Mouse (Mus musculus): ENCODE results near the gene Ncoa7. TPM values are rescaled to one million over a fixed set of nuclear protein-coding genes. Genes with fewer than 3 reads are reported as not detected.

The Ncoa7 gene
- polyA plus RNA-seq, 1 experiment from 2014 or later = 8.3 TPM

GRCm38 (mm10) chr10:30718703-30719340 lies 84.3 kb downstream of the Ncoa7 start:
- ATAC-seq (ENCODE audit: insufficient number of reproducible peaks, insufficient read depth, low FRiP score, low read depth) = no peak

GRCm38 (mm10) chr10:30716171-30716570 lies 87.0 kb downstream of the Ncoa7 start:
- Histone ChIP-seq H3K27me3 (ENCODE audit: control insufficient read depth, insufficient read depth, low read length) (no peaks in the 10 kb centered on the region), H3K9ac (ENCODE audit: low read length) (no peak overlapping the region), H3K4me1 (ENCODE audit: control insufficient read depth in 2 of 2, insufficient read depth in 2 of 2, low read length in 2 of 2) (peaks cover 0 to 4% of the 10 kb centered on the region in 2 experiments; a peak in 1 of 4 replicates), H3K27ac (replicated peaks in 1 of 2; ENCODE audit: control insufficient read depth in 1 of 2, insufficient read depth in 1 of 2, low read depth in 2 of 2, low read length in 2 of 2) (no peak overlapping the region), H3K4me3 (ENCODE audit: control insufficient read depth in 1 of 2, insufficient read depth in 1 of 2, low read depth in 1 of 2, low read length in 2 of 2) (no peak overlapping the region), H3K9me3 (ENCODE audit: control insufficient read depth, low read length) (no peaks in the 10 kb centered on the region), H3K36me3 (ENCODE audit: control insufficient read depth, insufficient read depth, low read length) (peaks cover 7% of the 10 kb centered on the region), H3K4me2 (ENCODE audit: low read length) (no peak overlapping the region)
- no peak for ATAC-seq (ENCODE audit: insufficient number of reproducible peaks, insufficient read depth, low FRiP score, low read depth)

More at GRCm38 (mm10) chr10:30718703-30719340, 84.3 kb downstream of the Ncoa7 start:
- WGBS = 21% methylated on average over 4 of the region's 4 CpGs
- H3K9ac ChIP-seq (ENCODE audit: low read length) = no peak overlapping the region
- no peak overlapping the region for H3K4me2 ChIP-seq (ENCODE audit: low read length)
- H3K27ac ChIP-seq (replicated peaks in 1 of 2; ENCODE audit: control insufficient read depth in 1 of 2, insufficient read depth in 1 of 2, low read depth in 2 of 2, low read length in 2 of 2) = no peak overlapping the region
- H3K36me3 ChIP-seq (ENCODE audit: control insufficient read depth, insufficient read depth, low read length) = peaks cover 15% of the 10 kb centered on the region
- no peaks in the 10 kb centered on the region for H3K27me3 ChIP-seq (ENCODE audit: control insufficient read depth, insufficient read depth, low read length)
- H3K9me3 ChIP-seq (ENCODE audit: control insufficient read depth, low read length) = no peaks in the 10 kb centered on the region
- peaks cover 0 to 4% of the 10 kb centered on the region in 2 experiments; a peak in 1 of 4 replicates for H3K4me1 ChIP-seq (ENCODE audit: control insufficient read depth in 2 of 2, insufficient read depth in 2 of 2, low read length in 2 of 2)
- no peak overlapping the region for H3K4me3 ChIP-seq (ENCODE audit: control insufficient read depth in 1 of 2, insufficient read depth in 1 of 2, low read depth in 1 of 2, low read length in 2 of 2)

- Histone ChIP-seq H3K27me3 (ENCODE audit: control insufficient read depth, insufficient read depth, low read length) (no peaks in the 10 kb centered on the region), H3K27ac (replicated peaks in 1 of 2; ENCODE audit: control insufficient read depth in 1 of 2, insufficient read depth in 1 of 2, low read depth in 2 of 2, low read length in 2 of 2) (no peak overlapping the region), H3K9ac (ENCODE audit: low read length) (no peak overlapping the region), H3K36me3 (ENCODE audit: control insufficient read depth, insufficient read depth, low read length) (no peaks in the 10 kb centered on the region), H3K4me3 (ENCODE audit: control insufficient read depth in 1 of 2, insufficient read depth in 1 of 2, low read depth in 1 of 2, low read length in 2 of 2) (no peak overlapping the region), H3K4me2 (ENCODE audit: low read length) (no peak overlapping the region), H3K4me1 (ENCODE audit: control insufficient read depth in 2 of 2, insufficient read depth in 2 of 2, low read length in 2 of 2) (no peaks in the 10 kb centered on the region), H3K9me3 (ENCODE audit: control insufficient read depth, low read length) (no peaks in the 10 kb centered on the region)
- 85% methylated on average over 1 of the region's 1 CpGs for WGBS
- no peak for ATAC-seq (ENCODE audit: insufficient number of reproducible peaks, insufficient read depth, low FRiP score, low read depth)
These were observed 90.6 kb downstream of the Ncoa7 start for GRCm38 (mm10) chr10:30712540-30712939.

GRCm38 (mm10) chr10:30709846-30710403 lies 93.2 kb downstream of the Ncoa7 start:
- no peaks in the 10 kb centered on the region for H3K4me1 ChIP-seq (ENCODE audit: control insufficient read depth in 2 of 2, insufficient read depth in 2 of 2, low read length in 2 of 2)
- H3K9ac ChIP-seq (ENCODE audit: low read length) = no peak overlapping the region
- no peaks in the 10 kb centered on the region for H3K36me3 ChIP-seq (ENCODE audit: control insufficient read depth, insufficient read depth, low read length)
- no peaks in the 10 kb centered on the region for H3K9me3 ChIP-seq (ENCODE audit: control insufficient read depth, low read length)
- H3K4me2 ChIP-seq (ENCODE audit: low read length) = no peak overlapping the region
- no peak for ATAC-seq (ENCODE audit: insufficient number of reproducible peaks, insufficient read depth, low FRiP score, low read depth)
- no peaks in the 10 kb centered on the region for H3K27me3 ChIP-seq (ENCODE audit: control insufficient read depth, insufficient read depth, low read length)
- H3K27ac ChIP-seq (replicated peaks in 1 of 2; ENCODE audit: control insufficient read depth in 1 of 2, insufficient read depth in 1 of 2, low read depth in 2 of 2, low read length in 2 of 2) = no peak overlapping the region
- no peak overlapping the region for H3K4me3 ChIP-seq (ENCODE audit: control insufficient read depth in 1 of 2, insufficient read depth in 1 of 2, low read depth in 1 of 2, low read length in 2 of 2)
- WGBS = 77% methylated on average over 7 of the region's 7 CpGs

- Histone ChIP-seq H3K36me3 (ENCODE audit: control insufficient read depth, insufficient read depth, low read length) (0 out of 2 replicates have a peak, but pooled peaks cover 3% of the 10 kb centered on the region), H3K9ac (ENCODE audit: low read length) (no peak overlapping the region), H3K9me3 (ENCODE audit: control insufficient read depth, low read length) (no peaks in the 10 kb centered on the region), H3K4me1 (ENCODE audit: control insufficient read depth in 2 of 2, insufficient read depth in 2 of 2, low read length in 2 of 2) (no peaks in the 10 kb centered on the region), H3K4me3 (ENCODE audit: control insufficient read depth in 1 of 2, insufficient read depth in 1 of 2, low read depth in 1 of 2, low read length in 2 of 2) (no peak overlapping the region), H3K27ac (replicated peaks in 1 of 2; ENCODE audit: control insufficient read depth in 1 of 2, insufficient read depth in 1 of 2, low read depth in 2 of 2, low read length in 2 of 2) (no peak overlapping the region), H3K4me2 (ENCODE audit: low read length) (no peak overlapping the region), H3K27me3 (ENCODE audit: control insufficient read depth, insufficient read depth, low read length) (no peaks in the 10 kb centered on the region)
- WGBS = 87% methylated on average over 5 of the region's 5 CpGs
- no peak for ATAC-seq (ENCODE audit: insufficient number of reproducible peaks, insufficient read depth, low FRiP score, low read depth)
These were observed 95.1 kb downstream of the Ncoa7 start for GRCm38 (mm10) chr10:30708039-30708438.

- no peak overlapping the region for H3K4me3 ChIP-seq (ENCODE audit: control insufficient read depth in 1 of 2, insufficient read depth in 1 of 2, low read depth in 1 of 2, low read length in 2 of 2)
- no peak overlapping the region for H3K4me2 ChIP-seq (ENCODE audit: low read length)
- H3K9me3 ChIP-seq (ENCODE audit: control insufficient read depth, low read length) = no peaks in the 10 kb centered on the region
- no peak overlapping the region for H3K9ac ChIP-seq (ENCODE audit: low read length)
- 93% methylated on average over 1 of the region's 1 CpGs for WGBS
- no peak overlapping the region for H3K27ac ChIP-seq (replicated peaks in 1 of 2; ENCODE audit: control insufficient read depth in 1 of 2, insufficient read depth in 1 of 2, low read depth in 2 of 2, low read length in 2 of 2)
- H3K4me1 ChIP-seq (ENCODE audit: control insufficient read depth in 2 of 2, insufficient read depth in 2 of 2, low read length in 2 of 2) = no peaks in the 10 kb centered on the region
- ATAC-seq (ENCODE audit: insufficient number of reproducible peaks, insufficient read depth, low FRiP score, low read depth) = no peak
- H3K36me3 ChIP-seq (ENCODE audit: control insufficient read depth, insufficient read depth, low read length) = peaks cover 6% of the 10 kb centered on the region; the same call in 1 of the 2 replicates
- no peaks in the 10 kb centered on the region for H3K27me3 ChIP-seq (ENCODE audit: control insufficient read depth, insufficient read depth, low read length)
These were observed 100.5 kb downstream of the Ncoa7 start for GRCm38 (mm10) chr10:30702663-30703062.

- no peak overlapping the region for H3K4me3 ChIP-seq (ENCODE audit: control insufficient read depth in 1 of 2, insufficient read depth in 1 of 2, low read depth in 1 of 2, low read length in 2 of 2)
- H3K36me3 ChIP-seq (ENCODE audit: control insufficient read depth, insufficient read depth, low read length) = peaks cover 9% of the 10 kb centered on the region
- no peaks in the 10 kb centered on the region for H3K27me3 ChIP-seq (ENCODE audit: control insufficient read depth, insufficient read depth, low read length)
- no peak overlapping the region for H3K27ac ChIP-seq (replicated peaks in 1 of 2; ENCODE audit: control insufficient read depth in 1 of 2, insufficient read depth in 1 of 2, low read depth in 2 of 2, low read length in 2 of 2)
- no peak overlapping the region for H3K9ac ChIP-seq (ENCODE audit: low read length)
- WGBS = 91% methylated on average over 3 of the region's 3 CpGs
- H3K9me3 ChIP-seq (ENCODE audit: control insufficient read depth, low read length) = no peaks in the 10 kb centered on the region
- no peaks in the 10 kb centered on the region for H3K4me1 ChIP-seq (ENCODE audit: control insufficient read depth in 2 of 2, insufficient read depth in 2 of 2, low read length in 2 of 2)
- no peak for ATAC-seq (ENCODE audit: insufficient number of reproducible peaks, insufficient read depth, low FRiP score, low read depth)
- no peak overlapping the region for H3K4me2 ChIP-seq (ENCODE audit: low read length)
These were observed 116.3 kb downstream of the Ncoa7 start for GRCm38 (mm10) chr10:30686862-30687261.

- Histone ChIP-seq H3K27ac (replicated peaks in 1 of 2; ENCODE audit: control insufficient read depth in 1 of 2, insufficient read depth in 1 of 2, low read depth in 2 of 2, low read length in 2 of 2) (no peak overlapping the region), H3K4me2 (ENCODE audit: low read length) (no peak overlapping the region), H3K4me1 (ENCODE audit: control insufficient read depth in 2 of 2, insufficient read depth in 2 of 2, low read length in 2 of 2) (no peaks in the 10 kb centered on the region), H3K9ac (ENCODE audit: low read length) (no peak overlapping the region), H3K4me3 (ENCODE audit: control insufficient read depth in 1 of 2, insufficient read depth in 1 of 2, low read depth in 1 of 2, low read length in 2 of 2) (no peak overlapping the region), H3K27me3 (ENCODE audit: control insufficient read depth, insufficient read depth, low read length) (no peaks in the 10 kb centered on the region), H3K36me3 (ENCODE audit: control insufficient read depth, insufficient read depth, low read length) (no peaks in the 10 kb centered on the region), H3K9me3 (ENCODE audit: control insufficient read depth, low read length) (no peaks in the 10 kb centered on the region)
- 89% methylated on average over 4 of the region's 4 CpGs for WGBS
- no peak for ATAC-seq (ENCODE audit: insufficient number of reproducible peaks, insufficient read depth, low FRiP score, low read depth)
These were observed 119.7 kb downstream of the Ncoa7 start for GRCm38 (mm10) chr10:30683449-30683848.
